Mouse (Mus musculus) spleen, adult 12 weeks (tissue): ENCODE measurements around the gene Cbx1.

ENCODE experiments used
- DNase-seq: peaks from one replicate; pipeline ENCODE4 v3.0.0; 2022; ENCODE audit warnings: low spot score

Gene Cbx1

GRCm38 (mm10) chr11:96788871-96789795 is at the start of gene Cbx1:
Cbx1 (plus strand) TSS chr11:96789127.
- DNase-seq = peak; percentile 86

GRCm38 (mm10) chr11:96740796-96741195 is 48.1 kb upstream of the Cbx1 start:
- no peak for DNase-seq

GRCm38 (mm10) chr11:96741995-96742394 is 46.9 kb upstream of the Cbx1 start:
- no peak for DNase-seq

DNA sequence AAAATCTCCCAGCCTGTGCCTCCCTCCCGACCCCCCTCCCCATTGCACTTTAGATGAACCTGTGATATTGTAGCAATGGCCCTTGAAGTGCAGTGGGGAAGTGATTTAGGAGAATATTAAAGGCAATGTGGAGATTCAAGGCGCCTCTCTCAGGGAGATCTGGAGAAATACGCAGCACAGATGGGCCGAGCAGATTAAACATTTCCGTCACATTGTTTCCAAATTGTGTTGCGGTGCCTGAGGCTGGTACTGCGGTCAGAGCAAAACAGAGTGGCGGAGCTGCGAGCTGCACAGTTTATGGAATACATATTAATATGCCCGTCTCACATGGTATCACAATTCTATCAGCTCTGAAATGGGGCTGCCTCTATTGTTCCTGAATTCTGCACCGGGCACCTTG is 45.9 kb upstream of the Cbx1 start:
- DNase-seq = no peak

DNA sequence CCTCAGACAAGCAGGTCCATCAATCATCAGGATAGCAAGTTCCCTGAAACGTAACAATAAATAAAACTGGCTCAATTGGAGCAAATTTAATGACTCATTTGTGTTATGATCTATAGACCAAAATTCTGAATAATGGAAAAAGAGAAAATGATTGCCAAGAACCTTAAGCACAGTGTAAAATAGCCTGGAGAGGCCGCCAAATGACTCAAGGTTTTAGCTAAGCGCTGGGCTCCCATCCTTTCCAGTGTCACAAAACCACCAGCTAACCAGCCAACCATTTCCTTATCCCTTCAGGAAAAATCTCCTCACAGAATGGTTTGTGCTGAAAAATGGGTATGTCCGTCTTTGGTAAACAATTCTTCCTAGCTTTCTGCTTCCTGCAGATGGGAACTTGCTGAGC is 45.0 kb upstream of the Cbx1 start:
- no peak for DNase-seq

DNA sequence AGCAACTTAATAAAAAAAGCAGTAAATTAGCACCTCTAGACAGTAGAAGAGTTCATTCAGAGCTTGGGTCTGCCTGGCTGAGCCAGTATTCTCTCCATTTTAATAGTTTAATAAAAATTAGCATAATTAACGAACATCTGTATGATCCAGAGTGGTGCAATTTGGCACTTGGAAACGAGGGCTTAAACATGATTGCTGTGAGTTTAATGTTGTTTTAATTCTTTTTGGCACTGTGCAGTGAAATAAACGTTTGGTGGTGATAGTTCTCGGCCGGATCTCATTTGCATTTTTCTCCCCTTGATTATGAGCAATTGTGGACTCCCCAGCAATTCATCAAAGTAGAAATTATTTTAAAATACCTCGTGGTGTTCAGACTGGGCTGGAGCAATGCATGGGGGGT is 42.3 kb upstream of the Cbx1 start:
- DNase-seq = no peak

GRCm38 (mm10) chr11:96747555-96747954 is 41.4 kb upstream of the Cbx1 start:
- no peak for DNase-seq

GRCm38 (mm10) chr11:96755298-96755697 is 33.6 kb upstream of the Cbx1 start:
- DNase-seq = no peak

DNA sequence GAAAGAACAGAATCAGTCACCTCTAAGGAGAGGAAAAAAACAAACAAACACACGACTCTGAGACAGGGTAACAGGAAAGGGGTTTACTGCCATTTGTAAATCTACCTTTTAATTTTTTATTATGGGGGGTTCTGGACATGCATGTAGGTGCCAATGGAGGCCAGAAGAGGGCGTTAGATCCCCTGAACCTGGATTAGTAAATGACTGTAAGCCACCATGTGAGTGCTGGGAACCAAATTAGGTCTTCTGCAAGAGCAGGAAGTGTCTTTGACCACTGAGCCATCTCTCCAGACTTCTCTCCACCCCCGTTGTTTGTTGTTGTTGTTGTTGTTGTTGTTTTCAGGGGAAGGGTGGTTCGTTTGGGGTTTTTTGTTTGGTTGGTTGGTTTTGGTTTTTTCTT is 31.5 kb upstream of the Cbx1 start:
- DNase-seq = no peak

GRCm38 (mm10) chr11:96758402-96758801 is 30.5 kb upstream of the Cbx1 start:
- DNase-seq = no peak

DNA sequence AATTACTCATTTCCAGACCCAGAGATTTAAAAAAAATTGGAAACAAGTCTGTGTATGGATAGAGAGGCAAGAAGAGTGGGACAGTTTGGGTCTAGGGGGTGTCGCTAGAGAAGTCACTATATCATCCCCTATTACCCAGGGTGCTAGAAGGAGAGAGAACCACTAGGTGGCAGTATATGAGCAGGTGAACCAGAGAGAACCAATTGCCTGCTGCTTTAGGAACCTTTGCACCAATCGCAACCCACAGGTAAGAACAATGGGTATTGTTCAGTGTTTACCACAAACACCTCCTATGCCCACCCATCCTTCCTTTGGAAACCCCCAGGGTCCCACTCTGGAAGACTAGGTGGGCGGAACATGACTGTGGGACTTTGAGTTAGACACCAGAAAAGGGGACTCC is 28.9 kb upstream of the Cbx1 start:
- peak; percentile 23 for DNase-seq

DNA sequence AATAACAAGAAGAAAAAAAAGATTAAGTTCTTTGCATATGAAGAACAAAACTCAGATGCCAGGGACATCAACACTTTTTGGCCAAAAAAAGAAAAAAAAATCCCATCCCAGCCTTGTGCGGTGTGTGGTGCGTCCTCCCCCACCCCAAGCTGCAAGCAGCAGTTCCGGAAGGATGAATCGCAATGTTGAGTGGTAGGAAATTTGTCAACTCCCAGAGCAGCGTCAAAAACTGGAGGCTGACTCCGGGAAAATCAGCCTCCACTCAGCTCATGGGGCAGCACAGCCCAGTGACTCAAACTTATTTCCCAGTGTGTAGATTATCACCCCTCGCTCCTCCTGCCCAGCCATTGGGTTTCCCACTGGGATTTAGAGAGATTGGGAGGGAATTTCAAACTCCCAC is 26.9 kb upstream of the Cbx1 start:
- no peak for DNase-seq

GRCm38 (mm10) chr11:96762742-96763470 is 26.0 kb upstream of the Cbx1 start:
- no peak for DNase-seq

GRCm38 (mm10) chr11:96764511-96765350 is 24.2 kb upstream of the Cbx1 start:
- DNase-seq = no peak

GRCm38 (mm10) chr11:96765645-96766044 is 23.3 kb upstream of the Cbx1 start:
- no peak for DNase-seq

GRCm38 (mm10) chr11:96766555-96766954 is 22.4 kb upstream of the Cbx1 start:
- no peak for DNase-seq

DNA sequence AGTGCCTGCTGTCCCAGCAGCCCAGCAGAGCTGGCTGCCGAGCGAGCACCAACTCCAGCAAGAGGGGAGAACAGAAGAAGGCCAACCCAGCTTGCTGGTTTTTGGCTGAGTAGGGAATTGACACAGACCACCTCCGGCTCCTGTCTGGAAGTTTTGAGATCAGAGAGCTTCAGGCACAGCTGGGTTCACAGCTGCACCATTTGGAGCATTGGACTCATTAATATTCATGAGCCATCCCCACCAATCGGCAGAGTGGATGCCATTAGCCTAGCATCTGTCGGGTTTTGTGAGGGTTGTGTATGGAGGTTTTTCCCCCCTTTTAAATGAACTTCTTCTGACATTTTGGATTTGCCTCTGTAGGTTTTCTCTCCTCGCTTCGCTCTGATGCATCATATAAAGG is 21.8 kb upstream of the Cbx1 start:
- DNase-seq = no peak

GRCm38 (mm10) chr11:96768240-96768639 is 20.7 kb upstream of the Cbx1 start:
- DNase-seq = no peak

DNA sequence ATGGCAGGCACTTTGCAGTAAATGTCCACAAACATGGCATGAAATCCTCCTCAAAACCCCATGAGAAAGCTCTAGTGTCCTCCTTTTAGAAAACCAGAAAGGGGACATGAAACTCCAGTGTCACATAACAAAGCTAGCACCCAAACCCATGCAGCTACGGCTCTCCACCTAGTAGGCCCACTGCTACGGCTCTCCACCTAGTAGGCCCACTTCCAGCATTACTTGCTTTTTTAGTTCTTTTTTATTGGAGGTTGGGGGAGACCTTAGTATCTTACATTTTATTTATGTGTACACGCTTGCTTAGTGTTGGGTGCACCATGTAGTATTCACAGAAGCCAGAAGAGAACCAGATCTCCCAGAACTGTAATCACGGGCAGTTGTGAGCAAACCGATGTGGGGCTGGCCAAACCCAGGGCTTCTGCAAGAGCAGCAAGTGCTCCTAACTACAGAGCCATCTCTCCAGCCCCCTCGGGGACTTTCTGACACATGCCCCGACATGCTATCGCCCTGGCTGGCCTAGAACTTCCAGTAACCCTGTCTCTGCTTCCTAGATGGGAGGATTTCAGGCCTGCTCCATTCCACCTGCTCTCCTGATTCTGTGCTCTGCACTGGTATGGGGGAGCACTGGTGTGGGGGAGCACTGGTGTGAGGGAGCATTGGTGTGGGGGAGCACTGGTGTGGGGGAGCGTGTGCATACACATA is 17.5 kb upstream of the Cbx1 start:
- no peak for DNase-seq

GRCm38 (mm10) chr11:96772413-96772812 is 16.5 kb upstream of the Cbx1 start:
- DNase-seq = no peak

DNA sequence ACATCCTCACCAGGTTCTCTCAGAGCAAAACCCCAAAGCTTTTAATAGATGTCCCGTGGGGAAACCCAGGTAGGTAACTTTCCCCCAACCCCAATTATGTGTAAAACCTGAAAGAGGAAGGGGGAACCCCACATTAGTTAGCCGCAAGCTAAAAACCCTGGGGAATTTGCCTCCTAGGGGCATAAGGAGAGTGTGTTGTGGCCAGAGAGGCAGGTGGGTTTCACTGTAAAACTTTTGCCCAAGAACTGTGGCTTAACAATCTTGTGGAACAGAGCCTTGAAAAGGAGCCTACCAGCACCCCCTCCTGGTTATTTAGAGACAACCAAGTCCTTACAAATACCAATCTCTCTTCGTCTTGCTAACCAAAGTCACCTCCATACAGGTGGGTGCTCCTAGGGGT is 14.4 kb upstream of the Cbx1 start:
- no peak for DNase-seq

- DNase-seq = no peak
These were observed 13.9 kb upstream of the Cbx1 start for GRCm38 (mm10) chr11:96775063-96775462.
